In the genomic region with DNA sequence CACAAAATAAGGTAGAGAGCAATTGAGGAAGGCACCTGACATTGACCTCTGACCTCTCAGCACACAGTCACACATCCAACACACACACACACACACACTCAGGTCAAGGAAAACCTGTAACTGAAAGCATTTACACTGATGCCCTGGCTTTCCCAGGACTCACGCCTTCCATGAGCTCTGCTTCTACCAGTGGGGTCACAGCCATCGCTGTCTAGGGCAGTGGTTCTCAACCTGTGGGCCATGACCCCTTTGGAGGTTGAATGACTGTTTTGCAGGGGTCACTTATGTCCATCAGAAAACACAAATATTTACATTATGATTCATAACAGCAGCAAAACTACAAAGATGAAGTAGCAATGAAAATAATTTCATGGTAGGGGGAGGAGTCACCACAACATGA, we compare ENCODE assay signal across 18 mouse cellular contexts.
"Had no signal": no experiment of that assay in that cellular context is flagged by ENCODE, and none has a peak within 500 bp of the region (broad histone marks: within the 10 kb centered on the region; RNA-seq: fewer than 3 reads in every experiment).

No protein-coding gene starts in this region.

- H3K4me1 ChIP-seq: midbrain, embryonic 10.5 days; midbrain, embryonic 13.5 days; neural tube, embryonic 13.5 days had no signal

- H3K9ac ChIP-seq: lung, embryonic 14.5 days; midbrain, embryonic 13.5 days; midbrain, embryonic 15.5 days; neural tube, embryonic 13.5 days; neural tube, embryonic 15.5 days had no signal

- H3K4me3 ChIP-seq: midbrain, embryonic 10.5 days; midbrain, embryonic 13.5 days; midbrain, embryonic 15.5 days; myocyte; neural tube, embryonic 13.5 days; neural tube, embryonic 15.5 days had no signal

- H3K9me3 ChIP-seq: midbrain, embryonic 10.5 days; midbrain, embryonic 13.5 days; midbrain, embryonic 15.5 days; neural tube, embryonic 13.5 days; neural tube, embryonic 15.5 days had no signal

- H3K27me3 ChIP-seq: midbrain, embryonic 13.5 days; midbrain, embryonic 15.5 days; neural tube, embryonic 13.5 days; neural tube, embryonic 15.5 days had no signal

- H3K36me3 ChIP-seq: midbrain, embryonic 10.5 days; midbrain, embryonic 13.5 days; midbrain, embryonic 15.5 days; neural tube, embryonic 13.5 days; neural tube, embryonic 15.5 days had no signal

- H3K27ac ChIP-seq: midbrain, embryonic 10.5 days; midbrain, embryonic 13.5 days; midbrain, embryonic 15.5 days; neural tube, embryonic 13.5 days; neural tube, embryonic 15.5 days had no signal

- H3K4me2 ChIP-seq: lung, embryonic 14.5 days; midbrain, embryonic 13.5 days; midbrain, embryonic 15.5 days; neural tube, embryonic 13.5 days; neural tube, embryonic 15.5 days had no signal

- ATAC-seq: midbrain, embryonic 13.5 days; midbrain, embryonic 15.5 days had no signal

- DNase-seq: lung, adult 18-20 months; lung, embryonic 14.5 days; lung, postnatal 10 days; lung, postnatal 4 days; retina, postnatal 1 day; right cerebral cortex, adult 18-20 months; right cerebral cortex, postnatal 25 days; right cerebral cortex, postnatal 4 days; spleen, adult 18-20 months; thymus, adult 2 months; thymus, postnatal 25 days; thymus, postnatal 4 days had no signal
